Mouse (Mus musculus): Measurements from ENCODE around the gene Pdrg1. TPM values are rescaled to one million over a fixed set of nuclear protein-coding genes. Genes with fewer than 3 reads are reported as not detected.

Gene Pdrg1
- polyA plus RNA-seq, 1 experiment from 2014 or later = 234 TPM

- Histone ChIP-seq H3K36me3 (no peaks in the 10 kb centered on the region), H3K9ac (no peak overlapping the region; the same call in 1 of the 2 replicates), H3K4me2 (no peak overlapping the region), H3K4me1 (replicated peaks) (peaks cover 20% of the 10 kb centered on the region), H3K27ac (replicated peaks) (peak overlapping the region; percentile 79), H3K4me3 (no peak overlapping the region), H3K9me3 (no peaks in the 10 kb centered on the region), H3K27me3 (0 out of 2 replicates have a peak, but pooled peaks cover 10% of the 10 kb centered on the region)
- WGBS = 36% methylated on average over 9 of the region's 9 CpGs
- ATAC-seq (ENCODE audit: low FRiP score, low read depth) = peak; percentile 57
Measured at GRCm38 (mm10) chr2:153049288-153049996, 34.2 kb upstream of the Pdrg1 start.

- no peak; the same call in 1 of the 2 replicates for ATAC-seq (ENCODE audit: low FRiP score, low read depth)
- peak overlapping the region; percentile 79 for H3K27ac ChIP-seq (replicated peaks)
Measured at GRCm38 (mm10) chr2:153047828-153048465, 32.7 kb upstream of the Pdrg1 start.

GRCm38 (mm10) chr2:153045884-153046299 is 30.7 kb upstream of the Pdrg1 start:
- Histone ChIP-seq H3K9me3 (no peaks in the 10 kb centered on the region), H3K27ac (replicated peaks) (peak overlapping the region; percentile 71), H3K9ac (no peak overlapping the region), H3K27me3 (0 out of 2 replicates have a peak, but pooled peaks cover 1% of the 10 kb centered on the region), H3K4me2 (no peak overlapping the region), H3K36me3 (no peaks in the 10 kb centered on the region), H3K4me3 (no peak overlapping the region), H3K4me1 (replicated peaks) (peaks cover 19% of the 10 kb centered on the region)
- 20% methylated on average over 8 of the region's 8 CpGs for WGBS
- ATAC-seq (ENCODE audit: low FRiP score, low read depth) = peak; percentile 49; the same call in 1 of the 2 replicates

More at GRCm38 (mm10) chr2:153047828-153048465, 32.7 kb upstream of the Pdrg1 start:
- Histone ChIP-seq H3K4me2 (no peak overlapping the region), H3K27me3 (0 out of 2 replicates have a peak, but pooled peaks cover 10% of the 10 kb centered on the region), H3K36me3 (no peaks in the 10 kb centered on the region), H3K4me1 (replicated peaks) (peaks cover 24% of the 10 kb centered on the region), H3K9ac (no peak overlapping the region), H3K9me3 (no peaks in the 10 kb centered on the region), H3K4me3 (no peak overlapping the region)
- 45% methylated on average over 17 of the region's 17 CpGs for WGBS

GRCm38 (mm10) chr2:153043886-153044285 is 28.7 kb upstream of the Pdrg1 start:
- no peak overlapping the region for H3K9ac ChIP-seq
- 52% methylated on average over 3 of the region's 3 CpGs for WGBS
- ATAC-seq (ENCODE audit: low FRiP score, low read depth) = no peak

GRCm38 (mm10) chr2:153036690-153037089 is 21.5 kb upstream of the Pdrg1 start:
- whole genome bisulfite sequencing = 52% methylated on average over 2 of the region's 2 CpGs
- no peak overlapping the region for H3K4me2 ChIP-seq
- no peak for ATAC-seq (ENCODE audit: low FRiP score, low read depth)
- no peak overlapping the region for H3K9ac ChIP-seq
- peaks cover 3% of the 10 kb centered on the region; the same call in 1 of the 2 replicates for H3K36me3 ChIP-seq
- H3K4me1 ChIP-seq (replicated peaks) = peaks cover 51% of the 10 kb centered on the region
- H3K27me3 ChIP-seq = no peaks in the 10 kb centered on the region
- no peak overlapping the region for H3K4me3 ChIP-seq
- H3K27ac ChIP-seq (replicated peaks) = no peak overlapping the region
- H3K9me3 ChIP-seq = no peaks in the 10 kb centered on the region

More at GRCm38 (mm10) chr2:153043886-153044285, 28.7 kb upstream of the Pdrg1 start:
- no peak overlapping the region for H3K27ac ChIP-seq (replicated peaks)
- no peak overlapping the region for H3K4me3 ChIP-seq
- H3K9me3 ChIP-seq = no peaks in the 10 kb centered on the region
- peaks cover 3% of the 10 kb centered on the region; the same call in 1 of the 2 replicates for H3K36me3 ChIP-seq
- peaks cover 10% of the 10 kb centered on the region for H3K4me1 ChIP-seq (replicated peaks)
- no peak overlapping the region for H3K4me2 ChIP-seq
- no peaks in the 10 kb centered on the region for H3K27me3 ChIP-seq

- no peaks in the 10 kb centered on the region for H3K27me3 ChIP-seq
- WGBS = 54% methylated on average over 5 of the region's 5 CpGs
- H3K9ac ChIP-seq = peak overlapping the region; percentile 68; the same call in 1 of the 2 replicates
- ATAC-seq (ENCODE audit: low FRiP score, low read depth) = no peak
- peak overlapping the region; percentile 26 for H3K27ac ChIP-seq (replicated peaks)
- H3K4me3 ChIP-seq = peak overlapping the region; percentile 77
- no peaks in the 10 kb centered on the region for H3K36me3 ChIP-seq
- peak overlapping the region; percentile 75 for H3K4me2 ChIP-seq
- no peaks in the 10 kb centered on the region for H3K9me3 ChIP-seq
- peaks cover 64% of the 10 kb centered on the region for H3K4me1 ChIP-seq (replicated peaks)
Measured at GRCm38 (mm10) chr2:153033545-153034230, 18.5 kb upstream of the Pdrg1 start.

- H3K27ac ChIP-seq (replicated peaks) = peak overlapping the region; percentile 26; the same call in 1 of the 2 replicates
- ATAC-seq (ENCODE audit: low FRiP score, low read depth) = no peak
- H3K27me3 ChIP-seq = no peaks in the 10 kb centered on the region
- peak overlapping the region; percentile 75 for H3K4me2 ChIP-seq
- H3K9ac ChIP-seq = peak overlapping the region; percentile 68
- no peaks in the 10 kb centered on the region for H3K9me3 ChIP-seq
- 20% methylated on average over 4 of the region's 4 CpGs for WGBS
- H3K4me1 ChIP-seq (replicated peaks) = peaks cover 59% of the 10 kb centered on the region
- H3K36me3 ChIP-seq = no peaks in the 10 kb centered on the region
- peak overlapping the region; percentile 77 for H3K4me3 ChIP-seq
Measured at GRCm38 (mm10) chr2:153032973-153033372, 17.7 kb upstream of the Pdrg1 start.

GRCm38 (mm10) chr2:153032083-153032842 is 17.0 kb upstream of the Pdrg1 start:
- ATAC-seq (ENCODE audit: low FRiP score, low read depth) = peak; percentile 73
- no peaks in the 10 kb centered on the region for H3K36me3 ChIP-seq
- peaks cover 53% of the 10 kb centered on the region for H3K4me1 ChIP-seq (replicated peaks)
- peak overlapping the region; percentile 93 for H3K27ac ChIP-seq (replicated peaks)
- H3K27me3 ChIP-seq = no peaks in the 10 kb centered on the region
- 1% methylated on average over 51 of the region's 58 CpGs for WGBS
- peak overlapping the region; percentile 77 for H3K4me3 ChIP-seq
- H3K9me3 ChIP-seq = no peaks in the 10 kb centered on the region
- H3K9ac ChIP-seq = peak overlapping the region; percentile 68
- H3K4me2 ChIP-seq = peak overlapping the region; percentile 75

GRCm38 (mm10) chr2:153031126-153032082 is 16.2 kb upstream of the Pdrg1 start, which contains the start of gene Xkr7:
Gene Xkr7 (plus strand): TSS chr2:153031852.
- Histone ChIP-seq H3K4me2 (peak within 1 kb of the TSS; percentile 75), H3K27me3 (no peaks in the 10 kb centered on the region), H3K4me3 (peak within 1 kb of the TSS; percentile 77), H3K9me3 (no peaks in the 10 kb centered on the region), H3K36me3 (no peaks in the 10 kb centered on the region), H3K9ac (peak within 1 kb of the TSS; percentile 68), H3K4me1 (replicated peaks) (peaks cover 48% of the 10 kb centered on the region), H3K27ac (replicated peaks) (peak within 1 kb of the TSS; percentile 93)
- peak; percentile 85 for ATAC-seq (ENCODE audit: low FRiP score, low read depth)
- under 1% methylated on average over 34 of the region's 54 CpGs for WGBS

- Histone ChIP-seq H3K4me1 (replicated peaks) (peaks cover 39% of the 10 kb centered on the region), H3K9me3 (no peaks in the 10 kb centered on the region), H3K27me3 (no peaks in the 10 kb centered on the region), H3K36me3 (no peaks in the 10 kb centered on the region), H3K4me3 (no peak overlapping the region), H3K9ac (no peak overlapping the region), H3K4me2 (peak overlapping the region; percentile 75), H3K27ac (replicated peaks) (peak overlapping the region; percentile 93)
- no peak for ATAC-seq (ENCODE audit: low FRiP score, low read depth)
- WGBS = 12% methylated on average over 4 of the region's 4 CpGs
Measured at GRCm38 (mm10) chr2:153030422-153030821, 15.2 kb upstream of the Pdrg1 start.
